Mouse (Mus musculus): ENCODE results near the gene Zbtb7a.

Zbtb7a gene

GRCm38 (mm10) chr10:81192270-81192967, 57.4 kb downstream of the Zbtb7a start:
- DNase-seq: peak; percentile 83 to 90

- DNase-seq: peak in 1 of 2 experiments; percentile 66
These were observed 58.0 kb downstream of the Zbtb7a start for GRCm38 (mm10) chr10:81192968-81193501.

DNA sequence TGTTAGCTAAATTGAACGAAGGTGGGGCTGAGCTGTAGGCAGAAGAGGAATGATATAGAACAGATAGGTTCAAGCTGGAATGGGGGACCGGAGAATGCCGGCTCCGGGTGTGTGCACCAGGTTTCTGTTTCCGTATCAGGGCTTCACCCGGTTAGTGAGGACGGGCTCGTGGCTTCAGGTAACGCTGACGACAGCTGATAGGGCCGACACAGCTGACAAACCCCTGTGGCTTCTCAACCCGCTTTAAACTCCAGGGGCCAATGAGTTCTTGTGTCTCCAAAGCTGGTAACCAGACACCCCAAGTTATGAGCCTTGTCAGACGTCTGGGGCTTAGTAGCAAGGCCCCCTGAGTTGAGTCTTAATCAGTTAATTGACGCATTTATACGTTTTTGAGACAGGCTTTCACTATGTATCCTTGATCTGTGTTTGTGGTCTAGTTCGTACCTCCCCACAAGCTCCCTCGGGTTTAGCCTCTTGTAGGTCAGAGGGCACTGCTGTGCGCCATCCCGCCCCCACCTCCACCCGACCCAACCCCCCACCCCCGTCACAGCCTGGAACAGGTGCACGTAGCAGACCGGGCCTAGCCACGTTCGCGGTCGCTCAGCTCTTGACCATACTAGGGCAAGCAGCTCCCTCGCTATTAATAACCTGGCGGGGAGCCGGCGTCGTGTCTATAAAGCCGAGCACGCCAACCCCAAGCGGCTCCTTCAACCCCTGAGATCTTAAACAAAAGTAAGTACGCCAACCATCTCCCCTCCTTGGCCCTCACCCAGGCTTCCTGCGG, 59.2 kb downstream of the Zbtb7a start:
- peak; percentile 29 to 43 for DNase-seq

GRCm38 (mm10) chr10:81195300-81195699, 60.3 kb downstream of the Zbtb7a start:
- no peak for DNase-seq

DNA sequence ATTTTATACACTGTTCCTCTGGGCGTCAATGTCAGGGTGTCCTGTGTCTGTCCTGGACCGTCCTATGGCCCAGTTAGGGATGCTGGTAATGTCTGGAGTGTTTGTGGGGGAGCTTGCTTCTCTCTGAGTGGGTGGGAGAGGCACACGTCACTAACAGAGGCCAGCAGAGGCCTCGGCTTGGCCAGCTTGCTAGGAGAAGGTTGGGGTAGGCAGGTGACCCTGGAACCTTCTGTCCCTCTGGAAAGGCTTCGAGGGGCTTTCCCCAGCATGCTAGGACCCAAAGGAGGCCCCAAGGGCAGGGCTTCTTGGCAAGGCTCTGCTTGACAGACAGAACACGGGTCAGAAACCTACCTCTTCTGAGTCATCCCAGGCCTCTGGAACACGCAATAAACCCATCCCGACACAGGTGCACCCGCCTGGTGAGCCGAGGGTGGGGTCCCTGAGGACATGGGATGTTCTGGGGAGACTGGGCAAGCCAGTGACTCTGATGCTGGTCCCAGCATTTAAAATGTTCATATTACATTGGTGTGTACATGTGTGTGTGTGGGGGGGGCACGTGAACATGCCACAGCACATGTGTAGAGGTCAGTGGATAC, 61.5 kb downstream of the Zbtb7a start:
- no peak for DNase-seq

GRCm38 (mm10) chr10:81197305-81197704, 62.3 kb downstream of the Zbtb7a start:
- DNase-seq: no peak

DNA sequence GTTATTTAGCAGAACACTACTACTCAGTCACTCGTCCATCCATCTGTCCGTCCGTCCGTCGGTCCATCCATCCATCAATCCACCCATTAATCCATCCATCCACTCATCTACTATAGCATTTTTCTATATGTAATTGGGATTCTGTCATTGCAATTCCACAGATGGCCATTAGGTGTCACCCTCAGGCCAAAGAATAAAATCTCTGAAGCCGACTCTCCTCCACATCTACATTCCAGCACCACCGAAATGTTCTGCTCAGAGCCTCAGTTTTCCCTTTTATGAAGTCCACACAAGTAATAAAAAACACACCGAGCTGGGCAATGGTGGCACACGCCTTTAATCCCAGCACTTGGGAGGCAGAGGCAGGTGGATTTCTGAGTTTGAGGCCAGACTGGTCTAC, 63.2 kb downstream of the Zbtb7a start:
- DNase-seq: peak; percentile 68 to 74

DNA sequence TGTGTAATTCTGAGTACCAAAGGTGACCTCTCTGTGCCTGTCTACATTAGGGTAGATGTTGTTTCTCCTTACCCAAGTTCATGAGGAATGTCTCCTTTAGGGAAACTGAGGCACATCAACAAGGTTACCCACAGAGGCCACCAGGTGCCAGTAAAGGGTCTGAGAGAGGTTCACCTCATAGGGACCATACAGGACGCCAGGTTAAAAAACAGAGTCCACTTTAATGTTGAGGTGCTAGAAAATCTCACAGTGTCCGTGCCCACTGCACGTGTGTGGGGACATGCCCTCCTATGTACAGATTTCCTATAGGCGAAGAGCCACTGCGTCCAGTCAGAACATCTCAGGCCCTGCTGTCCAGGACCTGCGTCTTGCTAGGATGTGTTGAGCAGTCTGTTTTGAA, 64.0 kb downstream of the Zbtb7a start:
- DNase-seq: no peak

DNA sequence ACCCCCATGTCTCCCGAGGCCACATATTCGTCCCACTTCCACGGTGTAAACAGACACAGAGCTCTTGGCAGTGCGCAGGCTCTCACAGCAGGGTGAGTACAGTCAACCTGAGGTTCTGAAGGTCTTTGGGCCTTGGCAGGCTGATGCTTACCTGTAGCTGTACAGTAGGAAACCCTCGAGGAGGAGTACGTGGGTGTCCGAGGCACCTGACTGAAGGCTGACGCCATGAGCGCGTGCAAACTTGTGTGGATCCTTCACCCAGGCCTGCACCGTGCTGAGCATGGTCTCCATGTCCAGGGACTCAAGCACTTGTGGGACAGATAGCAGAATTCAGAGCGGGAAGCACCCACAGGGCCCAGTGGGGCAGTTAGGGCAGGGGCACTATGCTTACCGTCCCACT, 65.1 kb downstream of the Zbtb7a start:
- no peak for DNase-seq

DNA sequence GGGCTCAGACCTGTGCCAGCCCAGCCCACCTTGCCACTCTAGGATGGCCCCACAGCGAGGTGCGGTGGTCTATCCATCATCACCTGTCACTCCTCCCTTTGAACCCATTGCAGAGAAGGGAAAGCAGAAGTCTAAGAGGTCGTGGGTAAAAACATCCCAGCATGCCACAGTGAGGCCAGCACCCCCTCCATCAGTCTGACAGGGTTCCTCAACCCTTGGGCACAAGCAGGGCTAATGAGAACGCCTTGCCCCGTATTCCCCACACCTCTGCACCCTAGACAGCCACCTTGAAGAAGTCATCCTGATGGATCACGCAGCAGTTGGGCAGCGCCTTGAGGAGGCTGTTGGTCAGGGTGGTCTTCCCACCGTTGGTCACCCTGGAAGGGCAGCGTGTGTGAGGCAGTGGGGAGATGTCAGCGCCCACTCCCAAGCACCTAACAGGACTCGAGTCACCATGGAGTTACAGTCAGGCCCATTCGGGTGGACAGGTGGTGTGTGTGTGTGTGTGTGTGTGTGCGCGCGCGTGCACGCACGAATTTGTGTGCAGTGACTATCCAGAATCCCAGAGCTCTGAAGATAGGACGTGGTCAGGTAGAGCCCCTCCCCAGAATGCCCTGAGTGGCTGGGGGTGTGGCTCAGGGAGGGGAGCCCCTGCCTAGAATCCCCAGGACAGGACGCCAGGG, 65.7 kb downstream of the Zbtb7a start:
- DNase-seq: no peak

DNA sequence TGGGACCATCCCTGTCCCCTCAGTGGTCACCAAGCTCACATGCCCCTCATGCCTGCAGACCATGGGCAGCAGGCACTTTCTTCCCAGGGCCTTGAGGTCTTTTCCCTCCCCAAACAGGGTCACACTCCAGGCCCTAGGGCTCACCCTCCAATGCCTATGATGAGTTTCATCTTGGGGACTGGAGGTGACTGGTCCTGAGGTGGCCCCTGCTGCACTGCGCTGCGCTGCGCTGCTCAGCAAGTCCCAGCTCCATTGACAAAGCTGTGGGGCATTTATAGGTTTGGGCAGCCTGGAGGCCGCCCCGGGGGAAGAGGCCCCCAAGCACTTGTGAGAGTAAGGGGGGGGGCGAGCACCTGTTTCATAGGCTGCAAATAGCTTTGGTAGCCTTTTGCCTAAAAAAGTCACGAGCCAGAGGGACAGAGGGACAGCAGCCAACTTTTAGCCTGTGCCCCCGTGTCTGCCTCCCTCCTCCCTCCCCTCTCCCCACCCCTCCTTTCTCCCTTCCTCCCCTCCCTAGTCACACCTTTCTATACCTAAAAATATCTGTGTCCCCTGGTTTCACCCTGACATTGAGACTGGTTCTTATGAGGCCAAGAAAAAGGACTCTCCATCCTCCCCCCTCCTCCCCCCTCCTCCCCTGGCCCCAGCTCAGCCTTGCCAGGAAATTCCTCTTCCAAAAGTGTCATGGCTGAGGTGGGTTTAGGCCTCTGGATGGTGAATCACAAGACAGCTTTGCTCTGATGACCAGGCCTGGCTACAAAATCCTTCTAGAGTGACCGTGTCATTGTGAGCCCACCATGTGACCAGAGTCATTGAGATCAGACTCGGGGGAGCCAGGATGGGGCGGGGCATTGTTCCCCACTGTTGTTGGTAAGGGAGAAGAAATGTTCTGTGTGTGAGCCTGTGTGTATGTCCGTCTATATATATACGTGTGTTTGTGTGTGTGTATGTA, 67.1 kb downstream of the Zbtb7a start, which contains the start of gene Nmrk2:
Nmrk2 (minus strand) TSS at position 245 of the 952 bp plus-strand sequence.
- no peak for DNase-seq

Data from kidney, postnatal 4 days (tissue).